In the genomic region with DNA sequence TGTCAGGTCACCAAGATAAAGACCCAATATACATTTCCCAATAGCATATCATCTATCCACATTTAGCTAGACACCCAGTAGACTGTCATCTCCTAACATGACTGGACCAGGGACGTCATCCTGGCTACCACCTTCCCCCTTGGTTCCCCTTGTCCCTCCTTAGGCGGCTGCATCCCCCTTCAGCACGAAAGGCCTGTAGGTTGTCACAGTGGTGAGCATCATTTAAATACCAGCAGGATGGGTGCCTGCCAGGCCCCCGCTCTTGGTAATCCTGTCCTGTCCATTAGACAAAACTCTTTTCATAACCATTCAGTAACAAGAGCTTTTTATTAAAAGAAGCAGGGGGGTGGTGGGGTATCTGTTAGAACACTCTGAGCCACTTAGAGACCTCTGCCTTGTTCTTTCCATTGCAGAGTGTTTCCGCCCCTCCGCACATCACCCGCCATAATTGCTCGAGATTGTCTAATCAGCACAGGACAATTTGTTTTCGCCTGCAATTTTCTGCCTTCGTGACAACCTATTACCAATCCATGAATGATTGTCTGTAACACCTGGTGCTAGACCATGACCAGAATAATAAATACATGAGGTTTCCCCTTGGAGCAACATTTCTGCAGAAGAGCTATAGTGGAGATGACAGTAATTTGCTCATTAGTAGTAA, we compare ENCODE assay signal across 14 mouse cellular contexts. TPM values are rescaled to one million over a fixed set of nuclear protein-coding genes. Genes with fewer than 3 reads are reported as not detected.
A peak's percentile ranks its signal among the peaks of the same experiment; 100 is the strongest.
DNase-seq lines count a peak whose midpoint lies in the region; ATAC-seq and TF ChIP-seq lines count a peak whose summit lies in the region.
"Had no signal": no experiment of that assay in that cellular context is flagged by ENCODE, and none has a peak within 500 bp of the region (broad histone marks: within the 10 kb centered on the region; RNA-seq: fewer than 3 reads in every experiment).

No protein-coding gene starts in this region.

- peak overlapping the region; percentile 80 for H3K27ac ChIP-seq in layer of hippocampus, adult 2 months
- H3K27ac ChIP-seq in embryonic facial prominence, embryonic 14.5 days (replicated peaks; ENCODE audit: low read depth, low read length): no peak overlapping the region
- H3K27ac ChIP-seq in hindbrain, embryonic 13.5 days: peak overlapping the region; percentile 90
- 0 out of 2 replicates have a peak overlapping the region, but pooled peaks have one; percentile 27 for H3K27ac ChIP-seq in midbrain, postnatal 0 days (ENCODE audit: low read depth, low read length)
- H3K27ac ChIP-seq: heart, embryonic 10.5 days; liver, embryonic 12.5 days had no signal

- DNase-seq in layer of hippocampus, adult 2 months (ENCODE audit: low spot score in 2 of 2): peak in 1 of 2 experiments; percentile 4
- no peak for DNase-seq in layer of hippocampus, postnatal 14 days (ENCODE audit: low spot score in 2 of 2)
- DNase-seq in embryonic facial prominence, embryonic 14.5 days (ENCODE audit: low spot score): no peak
- peak; percentile 51 for DNase-seq in midbrain, postnatal 0 days (ENCODE audit: low spot score)
- DNase-seq in heart, postnatal 25 days (ENCODE audit: low spot score): no peak
- DNase-seq: cerebellum, postnatal 14 days; kidney, postnatal 10 days had no signal

- no peak for TF ChIP-seq CTCF in layer of hippocampus, adult 2 months (conservative IDR thresholded peaks at IDR 0.05)
- no peak for TF ChIP-seq CTCF in midbrain, postnatal 0 days (IDR thresholded peaks at IDR 0.05)

- no peaks in the 10 kb centered on the region for H3K9me3 ChIP-seq in embryonic facial prominence, embryonic 14.5 days (ENCODE audit: control insufficient read depth, low read length)
- H3K9me3 ChIP-seq in hindbrain, embryonic 13.5 days: no peaks in the 10 kb centered on the region
- no peaks in the 10 kb centered on the region for H3K9me3 ChIP-seq in midbrain, postnatal 0 days (ENCODE audit: low read length)
- H3K9me3 ChIP-seq: heart, embryonic 10.5 days; liver, embryonic 12.5 days had no signal

- peak; percentile 53; the same call in 1 of the 2 replicates for ATAC-seq in embryonic facial prominence, embryonic 14.5 days (ENCODE audit: low read depth)
- peak; percentile 79 for ATAC-seq in hindbrain, embryonic 13.5 days (ENCODE audit: low FRiP score)
- ATAC-seq in midbrain, postnatal 0 days (ENCODE audit: low FRiP score): peak; percentile 59; the same call in 1 of the 2 replicates
- ATAC-seq in erythroblast, adult 5-6 weeks (replicated peaks; ENCODE audit: low FRiP score, poor library complexity, severe bottlenecking): no peak
- no peak for ATAC-seq in monocyte, adult 5-6 weeks (replicated peaks; ENCODE audit: insufficient number of reproducible peaks, low FRiP score, low TSS enrichment, poor library complexity, severe bottlenecking)
- ATAC-seq: activated CD4-positive, CD25-positive, alpha-beta regulatory T cell, adult 4 months; liver, embryonic 12.5 days; lung, postnatal 0 days had no signal

- no peaks in the 10 kb centered on the region for H3K36me3 ChIP-seq in embryonic facial prominence, embryonic 14.5 days (ENCODE audit: control insufficient read depth, insufficient read depth, low read length)
- peaks cover 8% of the 10 kb centered on the region for H3K36me3 ChIP-seq in hindbrain, embryonic 13.5 days
- H3K36me3 ChIP-seq in midbrain, postnatal 0 days (ENCODE audit: insufficient read depth, low read length): no peaks in the 10 kb centered on the region
- H3K36me3 ChIP-seq: liver, embryonic 12.5 days had no signal

- H3K9ac ChIP-seq in embryonic facial prominence, embryonic 14.5 days (ENCODE audit: low read depth, low read length): no peak overlapping the region
- no peak overlapping the region for H3K9ac ChIP-seq in hindbrain, embryonic 13.5 days
- 0 out of 2 replicates have a peak overlapping the region, but pooled peaks have one; percentile 24 for H3K9ac ChIP-seq in midbrain, postnatal 0 days (replicated peaks; ENCODE audit: low read length, poor library complexity, severe bottlenecking)
- H3K9ac ChIP-seq: liver, embryonic 12.5 days had no signal

- H3K27me3 ChIP-seq in embryonic facial prominence, embryonic 14.5 days (replicated peaks; ENCODE audit: control insufficient read depth, insufficient read depth, low read length): no peaks in the 10 kb centered on the region
- H3K27me3 ChIP-seq in hindbrain, embryonic 13.5 days: no peaks in the 10 kb centered on the region
- H3K27me3 ChIP-seq in midbrain, postnatal 0 days (ENCODE audit: insufficient read depth, low read length): no peaks in the 10 kb centered on the region
- H3K27me3 ChIP-seq: liver, embryonic 12.5 days had no signal

- H3K4me1 ChIP-seq in embryonic facial prominence, embryonic 14.5 days (ENCODE audit: control insufficient read depth, insufficient read depth, low read length): no peaks in the 10 kb centered on the region
- peaks cover 38% of the 10 kb centered on the region for H3K4me1 ChIP-seq in hindbrain, embryonic 13.5 days (replicated peaks)
- no peaks in the 10 kb centered on the region for H3K4me1 ChIP-seq in midbrain, postnatal 0 days (ENCODE audit: insufficient read depth, low read length)
- H3K4me1 ChIP-seq: liver, embryonic 12.5 days had no signal

- H3K4me3 ChIP-seq in layer of hippocampus, adult 2 months: no peak overlapping the region
- H3K4me3 ChIP-seq in embryonic facial prominence, embryonic 14.5 days (ENCODE audit: low read depth, low read length): no peak overlapping the region
- H3K4me3 ChIP-seq in hindbrain, embryonic 13.5 days: no peak overlapping the region
- no peak overlapping the region for H3K4me3 ChIP-seq in midbrain, postnatal 0 days (ENCODE audit: low read depth, low read length)
- H3K4me3 ChIP-seq: heart, embryonic 10.5 days; liver, embryonic 12.5 days had no signal

- intact Hi-C loops in heart, postnatal 25 days (cut with DNase I): no loop called here

- H3K4me2 ChIP-seq in embryonic facial prominence, embryonic 14.5 days (ENCODE audit: low read depth, low read length): no peak overlapping the region
- H3K4me2 ChIP-seq in hindbrain, embryonic 13.5 days: 0 out of 2 replicates have a peak overlapping the region, but pooled peaks have one; percentile 17
- H3K4me2 ChIP-seq in midbrain, postnatal 0 days (ENCODE audit: low read depth, low read length, poor library complexity, severe bottlenecking): no peak overlapping the region
- H3K4me2 ChIP-seq: liver, embryonic 12.5 days had no signal

- 75% methylated on average over 10 of the region's 10 CpGs for WGBS in embryonic facial prominence, embryonic 14.5 days
- 30% methylated on average over 10 of the region's 10 CpGs for WGBS in hindbrain, embryonic 13.5 days
- 29% methylated on average over 10 of the region's 10 CpGs for WGBS in midbrain, postnatal 0 days

RNA-seq across cellular contexts. Expression of gene Rab31, which starts 30.2 kb away (rescaled TPM):
- total RNA-seq in layer of hippocampus, adult 2 months (2021): 10 to 100 TPM; 46.9 TPM
- total RNA-seq in layer of hippocampus, postnatal 14 days (2021): 10 to 100 TPM; 64.9 to 72.1 TPM
- polyA plus RNA-seq in embryonic facial prominence, embryonic 14.5 days (2014; fragmentation: Nextera tagmentation; extraction: Ambion mirVana): 57.6 and 63.5 TPM in 2 replicates
- 73.0 and 74.0 TPM in 2 replicates for polyA plus RNA-seq in hindbrain, embryonic 13.5 days (2015; fragmentation: Nextera tagmentation; extraction: Ambion mirVana)
- total RNA-seq in midbrain, postnatal 0 days (2014; rRNA removed): 81.1 and 88.1 TPM in 2 replicates
- polyA plus RNA-seq in midbrain, postnatal 0 days (2015; fragmentation: Nextera tagmentation; extraction: Ambion mirVana): 66.8 and 67.6 TPM in 2 replicates
- 10.2 and 15.6 TPM in 2 replicates for total RNA-seq in erythroblast, adult 5-6 weeks (2015; ENCODE audit: low replicate concordance)
- 13.6 and 13.7 TPM in 2 replicates for total RNA-seq in erythroblast, adult 5-6 weeks (2017; ENCODE audit: low replicate concordance)
- total RNA-seq in heart, postnatal 25 days (2021): 10 to 100 TPM; 18.9 to 19.2 TPM
- 51.0 to 80.4 TPM (median 75.8 TPM) in 3 replicates for total RNA-seq in monocyte, adult 5-6 weeks (2017)

RNA-seq across cellular contexts. Expression of gene Ppp4r1, which starts 40.0 kb away (rescaled TPM):
- 10 to 100 TPM; 32.3 to 35.1 TPM for total RNA-seq in layer of hippocampus, adult 2 months (2021)
- total RNA-seq in layer of hippocampus, postnatal 14 days (2021): 10 to 100 TPM; 39.0 to 40.4 TPM
- 39.5 and 43.3 TPM in 2 replicates for polyA plus RNA-seq in embryonic facial prominence, embryonic 14.5 days (2014; fragmentation: Nextera tagmentation; extraction: Ambion mirVana)
- 44.7 and 47.3 TPM in 2 replicates for polyA plus RNA-seq in hindbrain, embryonic 13.5 days (2015; fragmentation: Nextera tagmentation; extraction: Ambion mirVana)
- total RNA-seq in midbrain, postnatal 0 days (2014; rRNA removed): 45.6 and 58.3 TPM in 2 replicates
- polyA plus RNA-seq in midbrain, postnatal 0 days (2015; fragmentation: Nextera tagmentation; extraction: Ambion mirVana): 24.2 and 28.6 TPM in 2 replicates
- total RNA-seq in erythroblast, adult 5-6 weeks (2015; ENCODE audit: low replicate concordance): 11.1 and 16.1 TPM in 2 replicates
- total RNA-seq in erythroblast, adult 5-6 weeks (2017; ENCODE audit: low replicate concordance): 9.4 and 14.5 TPM in 2 replicates
- total RNA-seq in heart, postnatal 25 days (2021): 10 to 100 TPM; 41.7 to 48.5 TPM
- 81.9 to 108 TPM (median 105 TPM) in 3 replicates for total RNA-seq in monocyte, adult 5-6 weeks (2017)

Comparison
In these comparisons a context has a peak if more than half of its experiments do, and no peak if none do; other contexts are left out.
1. ATAC-seq: peak in embryonic facial prominence, embryonic 14.5 days (single experiment), hindbrain, embryonic 13.5 days (single experiment) and midbrain, postnatal 0 days (single experiment); none in erythroblast, adult 5-6 weeks (single experiment) and monocyte, adult 5-6 weeks (single experiment).